Mouse (Mus musculus): ENCODE data around the gene Ehd2. TPM values are rescaled to one million over a fixed set of nuclear protein-coding genes. Genes with fewer than 3 reads are reported as not detected.

The Ehd2 gene
- polyA plus RNA-seq, 1 experiment from 2014 or later: 7.6 TPM

GRCm38 (mm10) chr7:15914751-15915150, 52.6 kb downstream of the Ehd2 start:
- peaks cover 35% of the 10 kb centered on the region for H3K36me3 ChIP-seq (replicated peaks)
- H3K27ac ChIP-seq: no peak overlapping the region
- H3K9ac ChIP-seq: no peak overlapping the region
- no peaks in the 10 kb centered on the region for H3K9me3 ChIP-seq
- H3K27me3 ChIP-seq: no peaks in the 10 kb centered on the region
- no peak overlapping the region for H3K4me3 ChIP-seq (replicated peaks)
- H3K4me1 ChIP-seq: 0 out of 2 replicates have a peak, but pooled peaks cover under 1% of the 10 kb centered on the region
- no peak overlapping the region for H3K4me2 ChIP-seq
- WGBS: 94% methylated on average over 2 of the region's 2 CpGs
- no peak for ATAC-seq (ENCODE audit: low FRiP score)

GRCm38 (mm10) chr7:15914252-15914651, 53.1 kb downstream of the Ehd2 start:
- 43% methylated on average over 2 of the region's 2 CpGs for WGBS
- Histone ChIP-seq H3K27ac (no peak overlapping the region), H3K36me3 (replicated peaks) (peaks cover 30% of the 10 kb centered on the region), H3K4me1 (no peaks in the 10 kb centered on the region), H3K9ac (no peak overlapping the region), H3K9me3 (no peaks in the 10 kb centered on the region), H3K27me3 (no peaks in the 10 kb centered on the region), H3K4me3 (replicated peaks) (no peak overlapping the region), H3K4me2 (no peak overlapping the region)
- ATAC-seq (ENCODE audit: low FRiP score): no peak

- peak; percentile 67 for ATAC-seq (ENCODE audit: low FRiP score)
- WGBS: 0% methylated on average over 4 of the region's 4 CpGs
- H3K36me3 ChIP-seq (replicated peaks): peaks cover 13% of the 10 kb centered on the region
Measured at GRCm38 (mm10) chr7:15912183-15912582, 55.2 kb downstream of the Ehd2 start.

GRCm38 (mm10) chr7:15910521-15910920, 56.8 kb downstream of the Ehd2 start:
- no peaks in the 10 kb centered on the region for H3K27me3 ChIP-seq
- no peak overlapping the region for H3K27ac ChIP-seq
- no peak for ATAC-seq (ENCODE audit: low FRiP score)
- no peak overlapping the region for H3K4me3 ChIP-seq (replicated peaks)
- 80% methylated on average over 5 of the region's 5 CpGs for WGBS
- H3K4me1 ChIP-seq: no peaks in the 10 kb centered on the region
- H3K36me3 ChIP-seq (replicated peaks): no peaks in the 10 kb centered on the region
- H3K9ac ChIP-seq: no peak overlapping the region
- no peaks in the 10 kb centered on the region for H3K9me3 ChIP-seq
- no peak overlapping the region for H3K4me2 ChIP-seq

More at GRCm38 (mm10) chr7:15912183-15912582, 55.2 kb downstream of the Ehd2 start:
- no peaks in the 10 kb centered on the region for H3K4me1 ChIP-seq
- no peaks in the 10 kb centered on the region for H3K27me3 ChIP-seq
- H3K27ac ChIP-seq: no peak overlapping the region
- H3K4me3 ChIP-seq (replicated peaks): no peak overlapping the region
- no peaks in the 10 kb centered on the region for H3K9me3 ChIP-seq
- no peak overlapping the region for H3K4me2 ChIP-seq
- no peak overlapping the region for H3K9ac ChIP-seq

GRCm38 (mm10) chr7:15907971-15908590, 59.3 kb downstream of the Ehd2 start:
- Histone ChIP-seq H3K27me3 (no peaks in the 10 kb centered on the region), H3K27ac (no peak overlapping the region), H3K9me3 (no peaks in the 10 kb centered on the region), H3K4me1 (no peaks in the 10 kb centered on the region), H3K36me3 (replicated peaks) (no peaks in the 10 kb centered on the region), H3K4me2 (no peak overlapping the region), H3K4me3 (replicated peaks) (no peak overlapping the region), H3K9ac (no peak overlapping the region)
- ATAC-seq (ENCODE audit: low FRiP score): no peak
- 90% methylated on average over 8 of the region's 8 CpGs for WGBS

GRCm38 (mm10) chr7:15906602-15907001, 60.8 kb downstream of the Ehd2 start:
- Histone ChIP-seq H3K4me2 (no peak overlapping the region), H3K27ac (no peak overlapping the region), H3K4me3 (replicated peaks) (no peak overlapping the region), H3K9ac (no peak overlapping the region), H3K4me1 (no peaks in the 10 kb centered on the region), H3K27me3 (no peaks in the 10 kb centered on the region), H3K9me3 (no peaks in the 10 kb centered on the region), H3K36me3 (replicated peaks) (no peaks in the 10 kb centered on the region)
- ATAC-seq (ENCODE audit: low FRiP score): no peak
- WGBS: 81% methylated on average over 1 of the region's 1 CpGs

GRCm38 (mm10) chr7:15905861-15906260, 61.5 kb downstream of the Ehd2 start:
- Histone ChIP-seq H3K27me3 (no peaks in the 10 kb centered on the region), H3K36me3 (replicated peaks) (no peaks in the 10 kb centered on the region), H3K4me3 (replicated peaks) (no peak overlapping the region), H3K27ac (no peak overlapping the region), H3K9me3 (no peaks in the 10 kb centered on the region), H3K9ac (no peak overlapping the region), H3K4me1 (no peaks in the 10 kb centered on the region), H3K4me2 (no peak overlapping the region)
- 57% methylated on average over 7 of the region's 7 CpGs for WGBS
- ATAC-seq (ENCODE audit: low FRiP score): no peak

GRCm38 (mm10) chr7:15901366-15902048, 65.9 kb downstream of the Ehd2 start:
- Histone ChIP-seq H3K9ac (no peak overlapping the region), H3K4me1 (no peaks in the 10 kb centered on the region), H3K4me2 (no peak overlapping the region), H3K27me3 (no peaks in the 10 kb centered on the region), H3K36me3 (replicated peaks) (no peaks in the 10 kb centered on the region), H3K27ac (no peak overlapping the region), H3K9me3 (no peaks in the 10 kb centered on the region), H3K4me3 (replicated peaks) (no peak overlapping the region)
- no peak for ATAC-seq (ENCODE audit: low FRiP score)
- 85% methylated on average over 9 of the region's 9 CpGs for WGBS

Other genes starting within 250 kb of the Ehd2 start
- not detected in 2 replicates for gene Obox5, start 217.4 kb downstream of the Ehd2 start, polyA plus RNA-seq (2016; fragmentation: Nextera tagmentation; extraction: Ambion mirVana)
- not detected in 2 replicates for gene Obox6, start 127.9 kb downstream of the Ehd2 start, polyA plus RNA-seq (2016; fragmentation: Nextera tagmentation; extraction: Ambion mirVana)
- gene Crx, start 87.6 kb downstream of the Ehd2 start, polyA plus RNA-seq (2016; fragmentation: Nextera tagmentation; extraction: Ambion mirVana): not detected in 2 replicates
- gene Crxos, start 85.0 kb downstream of the Ehd2 start, polyA plus RNA-seq (2016; fragmentation: Nextera tagmentation; extraction: Ambion mirVana): not detected in 2 replicates
- gene Selenow, start 45.2 kb downstream of the Ehd2 start, polyA plus RNA-seq (2016; fragmentation: Nextera tagmentation; extraction: Ambion mirVana): 1,130 and 1,137 TPM in 2 replicates
- 165 and 169 TPM in 2 replicates for gene Nop53, start 21.5 kb downstream of the Ehd2 start, polyA plus RNA-seq (2016; fragmentation: Nextera tagmentation; extraction: Ambion mirVana)
- gene Bicra, start 80.4 kb upstream of the Ehd2 start, polyA plus RNA-seq (2016; fragmentation: Nextera tagmentation; extraction: Ambion mirVana): 9.1 and 9.5 TPM in 2 replicates
- gene Zfp541, start 94.2 kb upstream of the Ehd2 start, polyA plus RNA-seq (2016; fragmentation: Nextera tagmentation; extraction: Ambion mirVana): not detected in 2 replicates
- gene Napa, start 130.9 kb upstream of the Ehd2 start, polyA plus RNA-seq (2016; fragmentation: Nextera tagmentation; extraction: Ambion mirVana): 150 and 156 TPM in 2 replicates
- gene Kptn, start 152.3 kb upstream of the Ehd2 start, polyA plus RNA-seq (2016; fragmentation: Nextera tagmentation; extraction: Ambion mirVana): 24.6 and 29.4 TPM in 2 replicates
- 0.49 and 0.66 TPM in 2 replicates for gene Slc8a2, start 162.3 kb upstream of the Ehd2 start, polyA plus RNA-seq (2016; fragmentation: Nextera tagmentation; extraction: Ambion mirVana)
- gene Meis3, start 207.5 kb upstream of the Ehd2 start, polyA plus RNA-seq (2016; fragmentation: Nextera tagmentation; extraction: Ambion mirVana): 91.2 and 94.9 TPM in 2 replicates

Data from forebrain, embryonic 12.5 days (tissue).